Mouse (Mus musculus): Measurements from ENCODE around the gene Sap30bp. TPM values are rescaled to one million over a fixed set of nuclear protein-coding genes. Genes with fewer than 3 reads are reported as not detected.

Sap30bp gene
- total RNA-seq, 2 experiments from 2014 or later, result 55.3 to 60.9 TPM

- DNase-seq (ENCODE audit: extremely low spot score in 1 of 2, low spot score in 2 of 2), result no peak
- intact Hi-C loops (cut with DNase I), result no loop called here
Observed at GRCm38 (mm10) chr11:116010146-116010545, 77.1 kb downstream of the Sap30bp start.

GRCm38 (mm10) chr11:116010948-116011347 lies 77.9 kb downstream of the Sap30bp start:
- intact Hi-C loops (cut with DNase I), result no loop called here
- no peak for DNase-seq (ENCODE audit: extremely low spot score in 1 of 2, low spot score in 2 of 2)

GRCm38 (mm10) chr11:116011529-116012261 lies 78.6 kb downstream of the Sap30bp start:
- intact Hi-C loops (cut with DNase I), result no loop called here
- DNase-seq (ENCODE audit: extremely low spot score in 1 of 2, low spot score in 2 of 2), result no peak

- peak; percentile 59 to 95 for DNase-seq (ENCODE audit: extremely low spot score in 1 of 2, low spot score in 2 of 2)
- intact Hi-C loops (cut with DNase I), result no loop called here
Observed at GRCm38 (mm10) chr11:116012262-116012947, 79.3 kb downstream of the Sap30bp start, which contains the start of gene Galk1. TSS of gene Galk1 (minus strand) at chr11:116012719.

- DNase-seq (ENCODE audit: extremely low spot score in 1 of 2, low spot score in 2 of 2), result no peak
- intact Hi-C loops (cut with DNase I), result no loop called here
Observed at GRCm38 (mm10) chr11:116014821-116015220, 81.7 kb downstream of the Sap30bp start.

Other genes with a start within 250 kb of the Sap30bp start
- gene Grb2, start 224.7 kb upstream of the Sap30bp start, total RNA-seq (2021), result 100 to 1,000 TPM; 183 to 193 TPM
- gene Tmem94, start 167.8 kb upstream of the Sap30bp start, total RNA-seq (2021), result 10 to 100 TPM; 37.7 to 40.0 TPM
- 10 to 100 TPM; 15.7 to 17.7 TPM for gene Caskin2, start 119.6 kb upstream of the Sap30bp start, total RNA-seq (2021)
- gene Tsen54, start 118.6 kb upstream of the Sap30bp start, total RNA-seq (2021), result 10 to 100 TPM; 13.9 to 14.2 TPM
- gene Llgl2, start 109.2 kb upstream of the Sap30bp start, total RNA-seq (2021), result 1 to 10 TPM in 1 of 2 experiments, under 1 TPM in 1; 0.63 to 1.6 TPM
- gene Myo15b, start 74.9 kb upstream of the Sap30bp start, total RNA-seq (2021), result under 1 TPM; 0.17 to 0.93 TPM
- under 1 TPM in 1 of 2 experiments, not detected in 1; 0.41 TPM for gene Smim5, start 33.3 kb upstream of the Sap30bp start, total RNA-seq (2021)
- not detected for gene Smim6, start 21.3 kb upstream of the Sap30bp start, total RNA-seq (2021)
- gene Recql5, start 195 bp downstream of the Sap30bp start, total RNA-seq (2021), result 10 to 100 TPM; 17.1 to 20.9 TPM
- 1 to 10 TPM; 4.7 to 4.8 TPM for gene Itgb4, start 41.4 kb downstream of the Sap30bp start, total RNA-seq (2021)
- gene Galk1, start 79.4 kb downstream of the Sap30bp start, total RNA-seq (2021), result 10 to 100 TPM; 25.6 to 28.1 TPM
- 100 to 1,000 TPM; 320 to 336 TPM for gene H3f3b, start 94.7 kb downstream of the Sap30bp start, total RNA-seq (2021)
- 10 to 100 TPM; 24.8 to 25.8 TPM for gene Unk, start 97.0 kb downstream of the Sap30bp start, total RNA-seq (2021)
- gene Unc13d, start 144.7 kb downstream of the Sap30bp start, total RNA-seq (2021), result 1 to 10 TPM in 1 of 2 experiments, under 1 TPM in 1; 0.63 to 1.2 TPM
- gene Wbp2, start 153.7 kb downstream of the Sap30bp start, total RNA-seq (2021), result 100 to 1,000 TPM; 229 to 234 TPM
- gene Trim47, start 193.9 kb downstream of the Sap30bp start, total RNA-seq (2021), result 1 to 10 TPM; 6.2 to 7.9 TPM
- gene Trim65, start 197.8 kb downstream of the Sap30bp start, total RNA-seq (2021), result 1 to 10 TPM; 6.2 to 6.6 TPM
- gene Mrpl38, start 205.6 kb downstream of the Sap30bp start, total RNA-seq (2021), result 10 to 100 TPM; 52.2 to 54.6 TPM
- 100 to 1,000 TPM in 1 of 2 experiments, 10 to 100 TPM in 1; 96.2 to 100 TPM for gene Fbf1, start 234.9 kb downstream of the Sap30bp start, total RNA-seq (2021)

Data from left cerebral cortex, postnatal 10 days (tissue).